Mouse (Mus musculus) adrenal gland, postnatal 10 days (tissue): ENCODE measurements around the gene Hoxd11. TPM values are rescaled to one million over a fixed set of nuclear protein-coding genes. Genes with fewer than 3 reads are reported as not detected.

Experiments used
- DNase-seq: peaks from one replicate; pipeline ENCODE4 v3.0.0; 2021; ENCODE audit warnings: mixed read lengths
- total RNA-seq, 2 experiments: library from RNA; stranded (reverse); gene quantifications; 2 replicates each; pipeline ENCODE4 v1.2.3; 2021

Gene Hoxd11
- total RNA-seq, 2 experiments from 2014 or later = not detected

DNA sequence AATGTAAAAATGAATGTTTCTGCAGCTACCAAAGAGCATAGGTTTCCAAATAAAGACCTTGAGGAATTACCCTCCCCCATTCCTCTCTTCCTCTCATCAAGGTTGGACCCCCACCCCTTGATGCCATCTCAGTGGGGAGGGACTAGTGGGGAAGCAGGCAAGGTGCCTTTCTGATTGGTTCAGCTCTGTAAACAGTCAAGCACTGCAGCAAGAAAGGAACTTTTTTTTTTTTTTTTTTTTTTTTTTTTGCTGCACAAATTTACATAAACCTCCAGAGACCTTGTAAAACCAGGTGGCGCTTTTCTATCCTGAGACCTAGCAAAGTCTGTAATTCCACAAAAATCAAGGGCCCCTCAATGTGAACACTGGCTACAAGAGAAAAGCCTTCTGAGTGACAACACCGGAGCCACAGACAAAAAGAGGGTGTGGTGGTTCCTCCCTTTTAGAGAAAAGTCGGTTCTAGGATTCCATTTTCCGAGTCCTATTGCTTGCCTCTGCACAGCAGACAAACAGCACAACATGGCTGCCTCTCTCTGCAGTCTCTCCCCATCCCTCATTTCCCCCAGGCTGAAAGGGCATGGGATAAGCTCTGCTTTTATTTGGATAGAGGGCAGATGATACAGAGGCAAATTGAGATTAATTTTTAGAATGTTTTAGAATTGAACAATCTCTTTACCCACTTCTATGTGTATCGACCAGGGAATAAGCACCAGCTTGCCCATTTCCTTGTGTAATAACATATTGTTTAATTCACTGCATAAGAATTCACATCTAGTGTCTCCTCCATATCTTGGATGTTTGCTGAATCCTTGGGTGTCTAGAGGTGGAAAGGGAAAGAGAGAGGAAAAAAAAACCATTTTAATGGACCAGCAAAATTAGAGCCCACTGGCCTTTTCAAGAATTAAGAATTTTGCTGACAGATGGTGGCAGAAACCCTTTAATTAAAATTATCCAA lies 30.4 kb downstream of the Hoxd11 start:
- peak; percentile 4 for DNase-seq

DNA sequence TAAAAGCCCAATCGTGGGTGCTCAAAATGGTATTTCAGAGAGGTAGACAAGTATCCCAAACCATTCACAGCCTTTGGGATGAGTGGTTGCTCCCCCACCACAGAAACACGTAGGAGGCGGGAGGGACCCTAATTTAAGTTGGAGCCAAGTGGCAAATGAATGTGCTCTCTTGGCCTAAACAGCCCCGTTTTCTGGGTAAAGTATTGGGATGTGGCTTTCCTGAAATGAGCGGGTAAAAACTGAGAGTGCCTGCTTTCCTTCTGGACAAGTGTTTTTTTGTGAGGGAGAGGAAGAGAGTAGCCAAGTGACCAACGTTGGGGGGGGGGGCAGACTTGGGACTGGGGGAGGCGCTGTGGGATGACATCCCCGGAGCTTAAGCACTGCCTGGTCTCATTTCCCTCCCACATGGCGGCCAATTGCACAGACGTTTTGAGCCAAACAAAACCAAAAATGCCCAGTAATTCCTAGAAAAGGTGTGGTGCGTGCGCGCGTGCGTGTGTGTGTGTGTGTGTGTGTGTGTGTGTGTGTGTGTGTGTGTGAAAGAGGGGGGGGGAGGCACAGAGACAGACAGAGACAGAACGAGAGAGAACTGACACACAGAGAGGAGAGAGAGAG lies 31.7 kb downstream of the Hoxd11 start:
- DNase-seq = peak; percentile 44

DNA sequence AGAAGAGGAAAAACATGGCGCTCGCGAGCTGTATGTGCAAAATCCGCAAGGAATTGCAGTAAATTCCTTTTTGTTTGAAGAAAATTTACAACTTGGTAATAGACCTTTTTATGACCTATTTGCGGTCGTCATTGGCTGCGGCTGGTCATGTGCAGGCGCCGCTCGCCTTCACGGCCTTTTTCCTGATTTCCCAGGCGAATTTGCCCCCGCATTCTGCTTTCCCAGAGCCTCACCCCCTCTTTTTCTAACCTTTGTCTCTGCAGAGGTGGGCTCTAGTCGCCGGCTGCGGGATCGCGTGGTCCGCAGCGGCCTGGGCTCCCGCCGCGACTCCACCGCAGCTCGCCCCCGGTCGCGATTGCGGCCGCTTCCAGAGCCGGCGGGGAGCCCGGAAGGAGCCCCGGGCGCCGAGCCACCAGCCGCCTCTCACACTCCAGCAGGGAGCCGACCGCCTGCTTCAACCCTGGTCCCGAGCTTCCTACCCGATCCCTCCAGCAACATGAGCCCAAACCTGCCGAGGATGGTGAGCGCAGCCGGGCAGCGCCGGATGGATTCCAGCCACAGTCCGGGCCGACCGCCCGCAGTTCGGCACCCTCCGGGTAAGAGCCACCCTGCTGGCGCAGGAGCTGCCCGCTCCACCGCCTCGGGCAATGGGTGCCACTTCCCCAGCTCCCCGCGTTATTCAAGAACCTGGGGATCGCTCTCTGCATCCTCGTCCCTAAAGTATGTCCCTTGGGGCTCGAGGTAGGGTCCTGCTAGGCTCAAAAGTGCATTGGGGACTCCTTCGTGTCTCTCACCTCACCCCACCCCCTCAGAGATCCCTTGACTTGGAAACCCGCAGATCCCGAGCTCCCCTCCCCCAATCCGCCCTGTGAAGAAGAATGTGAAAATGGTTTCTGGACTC lies 32.6 kb downstream of the Hoxd11 start, which contains the start of the genes Hoxd3 and Hoxd4:
Hoxd3 (plus strand) TSS at position 207 of the 901 bp plus-strand sequence.
Hoxd4 (plus strand) TSS at position 209 of the 901 bp plus-strand sequence.
- peak; percentile 70 for DNase-seq

DNA sequence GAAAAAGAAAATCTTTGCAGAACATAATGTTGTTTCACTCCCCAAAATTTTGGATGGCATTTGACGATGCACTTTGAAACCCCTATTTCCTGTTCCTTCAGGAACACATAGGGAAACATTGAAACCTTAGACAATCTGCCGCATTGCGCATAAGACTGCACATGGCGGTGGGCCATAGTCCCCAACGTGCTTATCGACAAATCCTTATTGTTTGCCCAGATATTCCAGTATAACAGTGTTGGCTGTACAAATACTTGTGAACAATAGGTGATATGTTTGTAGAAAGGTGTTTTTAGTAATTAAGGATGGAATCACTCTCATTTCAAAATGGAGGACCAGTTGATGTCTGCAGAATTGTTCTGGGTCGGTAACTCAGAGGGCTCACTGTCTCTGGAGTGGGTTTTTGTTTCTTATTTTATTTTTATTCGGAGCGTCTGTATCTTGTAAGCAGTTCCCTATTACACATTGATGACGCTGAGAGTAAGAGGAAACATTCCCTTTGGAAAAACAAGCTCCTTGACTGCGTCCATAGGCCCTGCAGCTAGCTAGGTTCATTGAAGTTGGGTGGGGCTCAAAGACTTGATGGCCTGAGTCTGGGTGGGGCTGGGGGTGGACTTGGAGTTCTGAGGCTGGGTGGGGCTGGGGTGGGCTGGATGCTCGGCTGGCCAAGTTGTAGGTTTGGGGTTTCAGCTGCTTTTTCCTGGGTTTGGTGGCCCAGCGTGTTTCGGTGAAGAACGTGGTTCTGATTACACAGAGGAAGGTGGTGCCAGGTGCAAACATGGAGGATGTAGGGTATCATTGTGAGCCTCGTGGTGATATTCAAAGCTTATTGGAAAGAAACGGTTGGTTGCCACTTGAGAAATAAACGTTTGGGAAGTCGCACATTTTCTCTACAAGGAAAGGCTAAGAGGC lies 34.1 kb downstream of the Hoxd11 start:
- DNase-seq = peak; percentile 6

DNA sequence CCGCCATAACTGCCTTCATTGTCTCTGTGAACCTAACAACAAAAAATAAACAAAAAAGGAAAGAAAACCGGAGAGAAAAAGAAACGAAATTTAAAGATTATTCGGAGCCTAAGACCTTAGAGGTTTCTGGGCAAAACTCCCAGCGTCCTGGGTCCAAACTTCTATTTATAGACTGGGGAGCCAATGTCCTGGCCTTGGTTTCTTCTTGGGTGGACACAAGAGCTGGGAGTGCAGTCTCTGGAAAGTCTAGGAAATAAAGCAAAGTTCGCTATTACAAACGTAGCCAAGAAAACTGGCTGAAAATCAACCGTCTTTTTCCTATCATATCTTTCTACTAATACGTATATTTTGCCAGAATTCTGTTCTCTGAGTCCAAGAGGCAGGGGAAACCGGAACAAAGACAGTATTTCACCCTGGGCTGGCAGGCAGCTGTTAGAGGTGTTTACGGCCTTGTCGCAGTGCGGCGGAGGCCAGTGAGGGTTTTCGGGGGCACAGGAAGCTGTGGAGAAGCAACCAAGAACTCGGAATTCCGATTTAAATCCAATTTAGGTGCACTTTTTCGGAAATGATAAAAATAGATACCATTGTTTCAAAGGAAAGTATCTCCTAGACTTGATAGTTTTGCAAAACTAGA lies 34.9 kb downstream of the Hoxd11 start:
- DNase-seq = peak; percentile 32

DNA sequence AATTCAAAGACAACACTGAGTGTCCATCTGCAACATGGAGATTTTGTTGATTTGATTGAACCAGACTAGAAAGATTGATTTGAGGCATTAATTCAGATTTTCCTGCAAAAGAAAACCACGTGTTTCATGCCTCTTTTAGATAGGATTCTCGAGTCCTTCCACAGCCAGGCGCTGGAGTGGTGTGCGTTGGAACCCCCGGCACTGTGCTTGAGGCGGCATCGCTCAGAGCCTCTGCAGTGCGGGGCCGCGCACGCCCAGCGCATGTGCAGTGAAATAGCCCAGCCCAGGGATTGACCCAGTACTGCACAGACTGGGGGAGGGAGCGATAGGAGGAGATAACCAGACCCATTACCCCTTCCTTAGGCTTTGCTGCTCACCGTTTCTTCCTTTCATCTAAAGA lies 35.5 kb downstream of the Hoxd11 start:
- peak; percentile 75 for DNase-seq

DNA sequence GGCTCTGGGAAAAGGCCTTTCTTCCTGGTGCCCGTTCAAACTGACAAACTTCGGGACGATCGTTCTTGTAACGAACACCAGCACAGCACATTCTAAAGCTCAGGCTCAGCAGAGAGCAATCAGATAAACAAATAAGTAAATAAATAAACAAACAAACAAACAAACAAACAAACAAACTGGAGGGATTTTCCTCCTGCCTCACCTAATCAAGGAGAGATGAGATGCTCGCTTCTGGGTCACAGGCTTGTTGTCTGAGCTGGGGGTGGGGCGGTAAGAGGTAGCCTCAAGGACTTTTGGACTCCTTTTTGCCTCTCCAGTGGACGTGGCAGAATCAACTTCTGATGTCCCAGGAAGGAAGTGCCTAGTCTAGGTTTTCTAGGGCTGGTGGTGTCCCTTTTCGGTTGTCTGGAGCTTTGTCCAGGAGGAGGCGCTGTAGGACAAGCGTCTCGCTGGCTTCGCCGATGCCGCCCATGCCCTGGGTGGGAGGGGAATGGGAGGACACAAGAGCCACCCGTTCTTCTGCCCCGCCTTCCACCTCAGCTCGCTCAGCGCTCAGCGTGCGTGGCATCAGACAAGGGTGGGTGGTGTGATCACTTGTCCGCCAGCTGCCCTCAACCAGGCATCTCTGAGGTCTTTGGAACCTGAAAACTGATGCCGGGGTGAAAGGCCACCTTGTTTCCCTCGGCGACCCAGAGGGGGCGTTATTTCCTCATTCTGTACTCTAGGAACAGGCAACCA lies 36.3 kb downstream of the Hoxd11 start:
- peak; percentile 97 for DNase-seq

DNA sequence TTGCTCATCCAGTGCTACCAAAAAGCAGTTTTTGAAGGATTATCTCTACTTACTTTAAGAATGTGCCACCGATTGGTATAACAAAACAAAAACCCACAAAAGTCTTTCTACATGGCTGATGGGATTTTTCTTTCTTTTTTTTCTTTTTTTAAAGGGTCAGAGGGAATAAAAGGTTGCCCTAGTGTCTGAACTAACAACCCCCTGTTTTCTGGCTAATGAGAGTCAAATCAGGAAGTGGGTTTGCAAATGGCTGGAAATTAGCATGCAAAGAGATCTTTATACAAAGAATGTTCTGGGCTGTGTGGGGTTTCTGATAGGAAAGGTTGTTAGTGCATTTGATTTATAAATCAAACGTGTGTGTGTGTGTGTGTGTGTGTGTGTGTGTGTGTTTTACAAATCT lies 41.0 kb downstream of the Hoxd11 start:
- DNase-seq = no peak

DNA sequence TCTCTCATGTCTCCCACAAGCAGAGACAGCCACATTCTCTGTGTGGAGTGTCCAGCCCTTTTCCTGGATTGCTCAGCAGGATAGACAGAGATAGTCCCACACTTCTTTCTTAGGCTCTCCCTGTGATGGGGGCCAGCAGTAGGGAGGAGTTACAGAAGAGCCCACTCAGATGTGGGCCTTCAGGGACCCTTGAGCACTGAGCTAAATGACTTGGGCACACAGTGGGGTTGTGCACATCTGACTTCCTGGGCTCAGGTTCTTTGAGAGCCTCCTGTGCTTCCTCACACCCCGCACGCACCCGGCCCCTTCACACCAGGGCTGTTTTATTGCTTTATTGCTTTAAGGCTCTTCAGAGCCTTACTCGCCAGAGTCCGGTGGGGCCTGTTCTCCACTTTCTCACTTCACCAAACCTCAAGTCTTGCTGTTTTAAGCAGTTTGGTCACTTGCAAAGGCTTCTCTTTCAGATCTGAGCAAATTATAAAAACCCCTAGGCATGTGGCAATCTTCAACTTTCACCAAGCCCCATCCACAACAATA lies 41.7 kb downstream of the Hoxd11 start:
- DNase-seq = no peak

DNA sequence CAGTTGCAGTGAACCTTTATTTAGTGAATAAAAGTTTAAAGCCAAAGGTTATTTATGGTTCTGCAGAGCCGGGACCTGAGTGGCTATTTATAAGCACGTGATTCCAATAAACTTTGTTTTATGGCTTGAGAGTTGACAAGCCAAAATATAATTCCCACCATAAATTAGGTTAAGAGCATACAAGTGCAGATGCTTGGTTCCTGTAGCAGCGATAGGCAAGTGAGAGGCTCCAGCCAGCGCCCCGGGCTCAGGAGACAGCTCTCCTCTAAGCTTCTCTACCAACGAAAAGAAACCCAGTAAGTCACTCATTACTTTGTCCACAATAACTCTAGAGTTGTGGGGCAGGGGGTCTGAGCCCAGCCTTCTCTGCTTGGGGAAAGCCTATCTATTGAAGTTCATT lies 42.5 kb downstream of the Hoxd11 start:
- DNase-seq = no peak

DNA sequence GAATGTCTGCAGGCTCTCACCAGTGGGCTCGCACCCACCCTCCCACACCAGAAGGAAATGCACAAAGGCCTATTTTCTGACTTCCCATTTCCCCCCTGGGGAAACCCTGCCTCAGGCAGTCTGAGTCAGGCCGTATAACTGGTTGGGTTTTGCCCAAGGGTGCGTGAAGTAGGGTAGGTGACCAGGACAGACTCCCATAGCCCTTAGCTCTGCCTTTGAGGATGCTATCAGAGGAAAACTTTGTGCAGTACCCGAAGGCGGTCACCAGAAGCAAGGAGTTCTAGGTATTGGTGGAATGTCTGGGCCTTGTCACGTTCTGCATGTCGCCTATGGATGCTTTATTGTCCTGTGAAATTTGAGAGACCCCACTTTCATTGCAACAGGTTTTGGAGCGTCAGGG lies 43.6 kb downstream of the Hoxd11 start:
- DNase-seq = no peak

DNA sequence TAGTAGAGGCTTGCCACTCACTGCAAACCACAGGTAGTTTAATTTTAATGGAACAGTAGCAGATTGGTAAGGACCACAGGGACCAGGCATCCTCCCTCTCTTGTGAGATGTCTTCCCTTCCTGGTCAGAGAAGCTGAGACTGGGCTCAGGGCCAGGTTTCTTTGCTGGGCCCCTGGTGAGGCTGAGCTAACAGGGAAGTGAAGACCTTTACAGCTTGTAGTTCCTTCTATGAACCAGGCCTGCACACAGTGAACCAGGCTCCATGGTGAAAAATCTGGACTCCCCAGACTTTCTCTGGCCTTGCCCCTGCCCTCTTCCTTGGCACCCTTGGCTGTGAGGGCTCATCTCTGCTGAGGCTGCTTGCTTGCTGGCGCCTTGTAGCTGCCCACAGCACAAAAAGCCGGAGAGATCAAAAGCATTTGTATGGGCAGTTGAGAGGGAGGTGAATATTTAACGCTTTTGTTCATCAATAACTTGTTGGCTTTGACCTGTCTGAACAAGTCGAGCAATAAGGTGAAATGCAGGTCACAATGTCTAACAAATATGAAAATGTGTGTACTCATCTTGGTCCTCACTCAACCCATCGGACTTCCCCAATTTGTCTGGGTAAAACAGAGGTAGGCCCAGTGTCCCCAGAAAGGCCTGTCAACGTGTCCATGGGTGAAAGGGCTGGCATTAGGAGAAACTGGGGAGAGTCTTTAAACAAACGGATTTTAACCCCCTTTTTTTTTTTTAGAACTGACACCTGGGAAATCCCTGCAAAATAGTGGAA lies 45.1 kb downstream of the Hoxd11 start:
- peak; percentile 40 for DNase-seq

DNA sequence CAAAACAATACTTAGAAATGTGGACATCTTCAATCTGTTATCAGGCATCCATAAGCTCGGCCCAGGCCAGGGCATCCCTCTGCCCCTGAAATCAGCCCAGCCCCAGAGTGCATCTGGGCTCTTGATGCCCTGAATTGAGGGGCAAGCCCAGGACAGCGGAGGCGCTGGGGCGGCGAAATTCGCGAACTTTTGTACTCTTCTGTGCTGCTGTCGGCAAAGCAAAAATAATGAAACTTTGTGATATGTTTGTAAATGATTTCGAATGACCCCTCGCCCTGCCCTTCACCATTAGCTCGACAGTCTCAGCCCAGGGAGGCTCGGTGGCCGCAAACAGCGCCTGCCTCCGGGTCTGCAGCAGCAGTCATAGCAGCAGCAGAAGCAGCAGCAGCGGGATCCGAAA lies 45.8 kb downstream of the Hoxd11 start:
- DNase-seq = no peak

DNA sequence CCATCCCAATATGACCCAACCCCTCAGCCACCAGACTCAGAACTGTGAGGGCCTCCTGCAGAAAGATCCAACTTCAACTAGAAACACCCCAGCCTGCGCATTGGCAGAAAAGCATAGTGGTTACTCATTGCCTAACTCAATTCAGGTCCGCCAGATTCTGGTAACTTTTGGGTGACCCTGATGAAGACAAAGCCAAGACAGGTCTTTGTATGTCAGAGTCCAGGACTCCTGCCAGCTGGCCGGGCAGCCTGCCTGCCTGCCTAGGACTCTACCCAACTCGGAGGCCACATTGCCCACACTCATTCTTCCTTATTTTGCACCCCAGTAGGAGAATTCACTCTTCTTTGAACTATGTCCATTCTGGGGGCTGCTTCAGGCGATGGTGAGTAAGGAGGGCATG lies 47.2 kb downstream of the Hoxd11 start, which contains the start of gene Gm28230:
Gm28230 (plus strand) TSS at position 178 of the 400 bp plus-strand sequence.
- DNase-seq = peak; percentile 66

DNA sequence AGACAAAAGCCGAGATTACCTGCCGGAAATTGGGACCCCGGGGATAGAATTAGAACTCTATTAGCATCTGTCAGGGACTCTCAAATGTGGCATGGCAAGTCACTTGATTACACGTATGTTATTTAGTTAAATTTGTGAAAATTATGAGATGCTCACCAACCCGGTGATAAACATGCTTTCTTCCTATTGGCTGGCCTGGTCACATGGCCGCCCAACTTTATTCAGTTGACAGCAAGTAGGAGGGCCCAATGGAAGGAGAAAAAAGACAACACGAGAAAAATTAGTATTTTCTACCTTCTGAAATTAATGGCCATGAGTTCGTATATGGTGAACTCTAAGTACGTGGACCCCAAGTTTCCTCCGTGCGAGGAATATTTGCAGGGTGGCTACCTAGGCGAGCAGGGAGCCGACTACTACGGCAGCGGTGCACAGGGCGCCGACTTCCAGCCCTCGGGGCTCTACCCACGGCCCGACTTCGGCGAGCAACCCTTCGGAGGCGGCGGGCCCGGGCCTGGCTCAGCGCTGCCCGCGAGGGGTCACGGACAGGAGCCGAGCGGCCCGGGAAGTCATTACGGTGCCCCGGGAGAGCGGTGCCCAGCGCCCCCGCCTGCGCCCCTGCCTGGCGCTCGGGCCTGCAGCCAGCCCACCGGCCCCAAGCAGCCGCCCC lies 47.7 kb downstream of the Hoxd11 start:
- DNase-seq = no peak

DNA sequence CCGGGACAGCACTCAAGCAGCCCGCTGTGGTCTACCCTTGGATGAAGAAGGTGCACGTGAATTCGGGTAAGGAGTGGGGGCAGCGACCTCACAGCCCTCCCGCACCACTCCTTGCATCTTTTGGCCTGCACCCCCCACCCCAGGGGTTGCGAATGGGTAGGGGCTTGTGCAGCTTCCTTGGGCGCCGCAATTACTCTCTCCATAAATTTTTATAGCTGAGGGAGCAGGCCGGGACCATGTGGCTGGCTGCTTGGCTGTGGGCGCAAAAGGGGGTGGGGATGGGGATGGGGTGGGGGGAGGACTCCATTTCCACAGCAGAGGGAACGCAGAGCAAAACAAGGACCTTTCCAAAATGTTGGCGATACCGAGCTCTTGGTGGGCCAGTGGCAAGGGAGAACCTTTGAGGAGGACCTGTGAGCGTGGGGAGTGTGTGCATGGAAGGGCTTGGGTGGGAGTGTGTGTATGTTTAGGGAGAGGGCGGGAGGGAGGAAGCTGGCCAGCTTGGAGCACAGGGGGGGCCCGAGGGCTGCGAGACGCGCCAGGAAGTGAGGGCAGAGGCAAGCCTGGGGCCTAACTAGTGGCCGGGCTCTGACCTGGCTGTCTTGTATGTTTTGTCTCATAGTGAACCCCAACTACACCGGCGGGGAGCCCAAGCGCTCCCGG lies 48.4 kb downstream of the Hoxd11 start:
- DNase-seq = no peak

DNA sequence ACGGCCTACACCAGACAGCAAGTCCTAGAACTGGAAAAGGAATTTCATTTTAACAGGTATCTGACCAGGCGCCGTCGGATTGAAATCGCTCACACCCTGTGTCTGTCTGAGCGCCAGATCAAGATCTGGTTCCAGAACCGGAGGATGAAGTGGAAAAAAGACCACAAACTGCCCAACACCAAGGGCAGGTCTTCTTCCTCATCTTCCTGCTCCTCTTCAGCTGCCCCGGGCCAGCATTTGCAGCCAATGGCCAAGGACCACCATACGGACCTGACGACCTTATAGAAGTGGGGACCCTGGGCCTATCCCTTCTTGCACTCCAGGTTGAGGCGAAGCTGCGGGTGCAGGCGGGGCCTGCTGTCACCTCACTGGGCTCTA lies 48.9 kb downstream of the Hoxd11 start:
- no peak for DNase-seq

DNA sequence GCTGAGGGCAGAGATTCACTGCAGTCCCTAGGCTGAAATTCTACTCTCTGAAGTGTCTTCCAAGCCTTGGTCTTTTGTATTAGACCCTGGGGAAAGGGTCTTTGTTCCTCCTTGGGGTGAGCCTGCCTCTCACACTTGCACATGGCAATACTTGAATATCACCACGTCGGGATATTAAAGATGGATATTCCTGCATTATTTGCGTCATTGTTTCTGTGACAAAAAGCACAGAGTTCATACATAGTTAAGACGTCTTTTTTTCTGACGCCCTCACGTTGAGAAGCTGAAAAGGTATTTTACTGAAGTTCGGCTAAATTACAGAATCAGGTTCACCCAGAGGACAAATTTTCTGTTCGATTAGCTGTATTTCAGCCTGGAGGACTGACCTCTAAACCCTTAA lies 51.0 kb downstream of the Hoxd11 start:
- DNase-seq = no peak
